Mouse (Mus musculus): Measurements from ENCODE around the gene Ctnnd2. TPM values are rescaled to one million over a fixed set of nuclear protein-coding genes. Genes with fewer than 3 reads are reported as not detected.

Gene Ctnnd2
- polyA plus RNA-seq, 2 experiments from 2014 or later: 0.71 TPM; not detected in 1

- ATAC-seq: no peak
These were observed 214.9 kb downstream of the Ctnnd2 start for GRCm38 (mm10) chr15:30387244-30387643.

GRCm38 (mm10) chr15:30401111-30401510 lies 228.7 kb downstream of the Ctnnd2 start:
- ATAC-seq: no peak

- ATAC-seq: no peak
These were observed 233.9 kb downstream of the Ctnnd2 start for GRCm38 (mm10) chr15:30406254-30406653.

- no peak for ATAC-seq
These were observed 250.8 kb downstream of the Ctnnd2 start for GRCm38 (mm10) chr15:30423146-30423545.

- no peak for ATAC-seq
These were observed 251.9 kb downstream of the Ctnnd2 start for GRCm38 (mm10) chr15:30424290-30424689.

GRCm38 (mm10) chr15:30427342-30427741 lies 254.9 kb downstream of the Ctnnd2 start:
- no peak for ATAC-seq

GRCm38 (mm10) chr15:30439045-30439444 lies 266.7 kb downstream of the Ctnnd2 start:
- no peak for ATAC-seq

- no peak for ATAC-seq
These were observed 278.4 kb downstream of the Ctnnd2 start for GRCm38 (mm10) chr15:30450765-30451164.

GRCm38 (mm10) chr15:30451921-30452320 lies 279.5 kb downstream of the Ctnnd2 start:
- no peak for ATAC-seq

- no peak for ATAC-seq
These were observed 285.3 kb downstream of the Ctnnd2 start for GRCm38 (mm10) chr15:30457541-30458250.

GRCm38 (mm10) chr15:30458671-30459070 lies 286.3 kb downstream of the Ctnnd2 start:
- no peak for ATAC-seq

GRCm38 (mm10) chr15:30460341-30461125 lies 288.1 kb downstream of the Ctnnd2 start:
- ATAC-seq: no peak

- no peak for ATAC-seq
These were observed 290.5 kb downstream of the Ctnnd2 start for GRCm38 (mm10) chr15:30462804-30463423.

GRCm38 (mm10) chr15:30463471-30464047 lies 291.2 kb downstream of the Ctnnd2 start:
- ATAC-seq: no peak

- no peak for ATAC-seq
These were observed 294.7 kb downstream of the Ctnnd2 start for GRCm38 (mm10) chr15:30466950-30467543.

- no peak for ATAC-seq
These were observed 296.4 kb downstream of the Ctnnd2 start for GRCm38 (mm10) chr15:30468773-30469172.

- no peak for ATAC-seq
These were observed 299.0 kb downstream of the Ctnnd2 start for GRCm38 (mm10) chr15:30471280-30471966.

- no peak for ATAC-seq
These were observed 308.3 kb downstream of the Ctnnd2 start for GRCm38 (mm10) chr15:30480676-30481075.

GRCm38 (mm10) chr15:30506476-30506875 lies 334.1 kb downstream of the Ctnnd2 start:
- ATAC-seq: no peak

GRCm38 (mm10) chr15:30512467-30512866 lies 340.1 kb downstream of the Ctnnd2 start:
- no peak for ATAC-seq

GRCm38 (mm10) chr15:30513122-30513521 lies 340.7 kb downstream of the Ctnnd2 start:
- no peak for ATAC-seq

- ATAC-seq: no peak
These were observed 343.0 kb downstream of the Ctnnd2 start for GRCm38 (mm10) chr15:30515425-30515824.

Measured in activated CD4-positive, CD25-positive, alpha-beta regulatory T cell, adult 4 months (primary cell).